Mouse (Mus musculus): Measurements from ENCODE around the gene Bcl2l2.
A peak's percentile ranks its signal among the peaks of the same experiment; 100 is the strongest.

Gene Bcl2l2

DNA sequence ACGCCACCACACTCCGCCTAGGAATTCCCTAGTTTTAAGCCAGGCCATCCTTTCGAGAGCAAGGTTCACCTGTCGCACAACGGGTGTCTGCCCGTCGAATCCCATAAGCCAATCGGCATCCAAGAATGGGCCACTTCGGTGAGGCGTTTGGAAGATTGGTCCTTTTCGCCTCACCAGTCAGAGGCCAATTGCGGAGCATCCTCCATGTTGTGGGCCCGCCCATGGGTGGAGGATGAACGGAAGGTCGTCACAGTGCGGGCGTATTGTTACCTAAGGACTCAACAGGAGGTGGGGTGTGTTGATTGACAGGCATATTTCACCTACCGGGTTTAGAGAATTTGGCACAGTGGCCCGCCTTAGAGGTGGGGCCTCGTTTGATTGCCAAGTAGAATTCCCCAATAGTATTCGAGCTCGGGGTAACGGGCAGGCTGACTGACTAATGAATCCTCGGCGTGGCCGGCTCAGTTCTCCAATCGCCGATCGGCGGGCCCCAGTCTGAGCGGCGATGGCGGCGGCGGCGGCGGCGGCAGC is 10.5 kb downstream of the Bcl2l2 start:
- peak; percentile 99 for DNase-seq (ENCODE audit: low spot score)

DNA sequence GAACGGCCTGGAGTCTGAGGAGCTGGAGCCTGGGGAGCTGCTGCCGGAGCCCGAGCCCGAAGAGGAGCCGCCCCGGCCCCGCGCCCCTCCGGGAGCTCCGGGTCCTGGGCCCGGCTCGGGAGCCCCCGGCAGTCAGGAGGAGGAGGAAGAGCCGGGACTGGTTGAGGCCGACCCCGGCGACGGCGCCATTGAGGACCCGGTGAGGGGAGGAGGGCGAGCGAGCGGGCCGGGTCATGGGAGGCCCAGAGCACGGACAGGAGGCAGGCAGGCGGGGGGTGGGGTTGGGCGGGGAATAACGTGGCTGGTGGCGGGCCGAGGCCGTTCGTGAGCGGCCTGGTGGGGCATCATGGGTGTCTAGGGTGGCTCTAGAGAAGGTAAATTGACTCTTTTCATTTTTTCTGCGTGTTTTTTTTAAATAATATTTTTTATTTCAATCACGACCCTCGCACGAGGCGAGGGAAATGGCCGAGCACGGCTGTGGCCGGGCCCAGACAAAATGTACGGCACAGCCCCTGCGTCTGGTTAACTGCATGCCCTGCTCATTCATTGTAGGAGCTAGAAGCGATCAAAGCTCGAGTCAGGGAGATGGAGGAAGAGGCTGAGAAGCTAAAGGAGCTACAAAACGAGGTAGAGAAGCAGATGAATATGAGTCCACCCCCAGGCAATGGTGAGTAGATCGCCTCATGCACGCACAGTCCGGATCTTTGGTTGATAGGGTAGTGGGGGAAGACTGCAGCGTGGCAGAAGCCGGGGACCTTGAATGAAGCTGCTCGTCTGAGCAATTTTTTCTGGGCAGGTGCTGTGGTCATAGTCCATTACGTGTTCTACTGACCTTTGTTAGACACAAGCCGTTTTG is 11.3 kb downstream of the Bcl2l2 start:
- peak; percentile 83 for DNase-seq (ENCODE audit: low spot score)

DNA sequence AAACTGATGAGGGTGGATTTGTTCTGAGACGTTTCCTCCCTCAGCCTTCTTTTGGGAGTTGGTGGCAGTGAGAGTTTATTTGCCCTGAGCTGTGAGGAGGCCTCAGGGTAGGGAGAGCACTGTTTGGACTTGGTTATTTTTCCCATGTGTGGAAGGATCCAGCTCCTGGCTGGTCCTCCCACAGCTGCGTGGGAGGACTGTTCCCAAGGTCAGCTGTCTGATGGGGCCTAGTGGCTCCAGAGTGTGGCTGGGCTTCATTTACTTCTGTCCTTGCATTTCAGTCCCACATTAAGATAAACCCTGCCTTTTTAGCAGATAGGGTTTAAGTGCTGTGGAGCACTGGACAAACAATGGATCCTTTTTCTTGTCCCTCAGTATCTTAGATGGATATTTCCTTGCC is 14.3 kb downstream of the Bcl2l2 start:
- DNase-seq (ENCODE audit: low spot score): peak; percentile 82

DNA sequence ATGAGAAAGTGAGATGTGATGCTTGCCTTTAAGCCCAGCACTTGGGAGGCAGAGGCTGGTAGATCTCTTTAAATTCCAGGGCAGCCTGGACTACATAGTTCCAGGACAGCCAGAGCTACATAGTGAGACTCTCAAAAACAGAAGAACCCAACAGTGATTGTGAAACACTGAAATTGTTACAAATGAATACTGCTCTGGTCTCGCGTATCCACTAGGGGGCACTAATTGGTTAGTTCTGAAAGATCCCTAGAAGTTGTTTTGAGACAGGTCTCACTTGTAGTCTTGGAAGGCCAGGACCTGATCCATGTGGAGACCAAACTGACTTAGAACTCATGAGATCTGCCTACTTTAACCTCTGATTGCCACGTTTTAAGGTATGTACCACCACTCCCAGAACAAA is 17.2 kb downstream of the Bcl2l2 start:
- DNase-seq (ENCODE audit: low spot score): peak; percentile 67

DNA sequence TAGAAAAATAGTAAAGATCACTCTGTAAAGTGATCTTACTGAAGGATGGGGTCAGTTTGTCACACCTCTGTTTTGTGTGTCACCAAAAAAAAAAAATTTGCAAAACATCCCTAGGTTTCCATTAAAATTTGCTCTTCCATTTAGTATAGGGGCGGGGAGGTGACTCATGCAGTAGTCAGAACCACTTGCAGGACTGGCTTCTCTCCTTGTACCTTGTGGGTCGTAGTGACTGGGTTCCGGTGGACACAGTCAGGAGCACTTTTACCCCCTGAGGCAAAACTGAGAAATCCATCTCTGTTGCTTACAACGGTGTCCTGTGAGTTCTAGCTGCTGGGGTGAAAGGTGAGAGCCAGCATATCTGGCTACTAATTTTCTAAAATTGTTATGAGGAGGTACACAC is 20.5 kb downstream of the Bcl2l2 start:
- no peak for DNase-seq (ENCODE audit: low spot score)

DNA sequence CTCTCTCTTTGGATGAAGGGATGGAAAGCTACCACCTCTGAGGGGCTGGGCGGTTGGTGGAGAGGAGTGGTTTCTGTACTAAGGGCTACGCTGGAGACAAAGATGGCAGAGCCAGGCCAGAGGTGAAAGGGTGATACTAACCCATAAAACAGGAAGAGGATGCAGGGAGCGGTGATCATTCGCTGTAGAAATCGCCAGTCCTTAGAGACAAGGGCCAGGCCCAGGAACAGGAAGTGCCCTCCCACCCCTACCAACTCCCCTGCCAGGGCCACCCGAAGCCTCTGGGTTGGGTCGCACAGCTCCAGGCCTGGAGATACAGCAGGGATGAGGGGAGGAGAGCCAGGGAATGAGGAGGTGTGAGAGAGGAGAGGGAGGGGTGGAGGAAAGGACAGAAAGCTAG is 25.5 kb downstream of the Bcl2l2 start:
- DNase-seq (ENCODE audit: low spot score): no peak

DNA sequence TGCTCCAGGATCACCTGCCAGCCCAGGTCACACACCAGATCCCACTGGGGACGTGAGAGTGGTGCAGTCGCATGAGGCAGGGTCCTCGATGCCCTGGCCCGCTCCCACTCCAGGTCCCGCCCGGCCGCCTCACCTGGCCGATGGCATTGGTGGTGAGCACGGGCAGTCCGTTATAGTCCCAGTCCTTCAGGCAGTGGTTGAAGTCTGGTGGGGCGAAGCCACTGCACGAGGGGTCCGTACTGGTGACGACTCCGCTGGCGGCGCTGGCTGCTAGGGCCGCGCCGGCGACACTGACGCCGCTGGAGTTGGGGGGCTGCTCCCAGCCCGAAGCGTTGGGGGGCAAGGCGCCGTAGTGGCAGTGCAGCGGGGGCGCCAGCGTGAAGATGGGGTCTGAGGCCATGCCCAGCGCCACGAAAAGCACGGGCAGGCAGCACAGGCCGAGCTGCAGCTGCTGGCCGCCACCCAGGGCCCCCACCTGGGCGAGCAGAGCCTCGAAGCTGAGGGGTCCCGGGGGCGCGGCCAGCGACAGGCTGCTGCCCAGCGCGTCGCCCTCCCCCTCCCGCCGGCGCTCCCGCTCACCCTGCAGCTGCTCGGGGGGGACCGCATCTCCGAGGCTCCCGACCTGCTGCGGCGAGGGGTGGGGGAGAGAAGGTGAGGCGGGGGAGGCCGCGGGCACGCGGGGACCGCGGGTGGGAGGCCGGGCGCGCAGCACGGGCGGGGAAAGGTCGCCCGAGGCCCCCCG is 29.1 kb downstream of the Bcl2l2 start:
- peak; percentile 41 for DNase-seq (ENCODE audit: low spot score)

DNA sequence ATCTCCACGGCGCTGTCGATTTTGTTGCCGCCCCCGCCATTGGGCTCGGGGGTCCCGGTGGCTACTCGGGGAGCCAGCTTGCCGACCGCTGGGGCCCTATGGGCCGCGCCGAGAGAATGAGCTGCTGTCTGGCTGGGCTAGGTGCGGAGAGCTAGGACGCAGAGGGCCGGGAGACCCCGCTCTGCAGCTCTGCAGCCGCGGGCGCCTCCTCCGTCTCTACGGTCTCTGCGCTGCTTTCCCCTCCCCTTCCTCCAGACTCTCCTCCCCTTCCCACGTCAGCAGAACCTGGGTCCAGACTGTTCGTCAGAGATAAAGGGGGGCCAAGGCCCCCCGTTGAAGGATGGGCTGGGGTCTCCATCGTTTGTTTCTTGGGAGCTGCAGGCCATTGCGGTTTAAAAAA is 29.7 kb downstream of the Bcl2l2 start, which contains the start of gene Slc22a17:
Gene Slc22a17, minus strand, starts transcription at position 247 of the 400 bp plus-strand sequence.
- peak; percentile 72 for DNase-seq (ENCODE audit: low spot score)

DNA sequence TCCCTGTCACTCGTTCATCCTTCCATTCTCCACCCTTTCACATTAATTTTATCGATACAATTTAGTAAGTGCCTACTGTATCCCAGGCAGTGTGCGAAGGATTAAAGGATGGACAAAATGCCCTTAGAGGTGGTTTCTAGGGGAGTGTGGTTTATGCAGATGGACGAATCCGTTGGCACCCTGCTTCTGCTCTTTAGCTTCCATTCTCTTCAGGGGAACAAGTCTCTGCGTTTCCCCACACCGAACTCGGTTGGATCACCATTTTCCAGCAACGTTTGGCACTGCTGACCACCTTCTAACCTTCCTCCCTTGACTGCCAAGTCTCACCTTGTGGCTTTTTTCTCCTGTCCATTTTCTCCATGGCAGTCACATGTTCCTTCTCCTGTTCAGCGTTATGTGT is 30.2 kb downstream of the Bcl2l2 start:
- DNase-seq (ENCODE audit: low spot score): no peak

DNA sequence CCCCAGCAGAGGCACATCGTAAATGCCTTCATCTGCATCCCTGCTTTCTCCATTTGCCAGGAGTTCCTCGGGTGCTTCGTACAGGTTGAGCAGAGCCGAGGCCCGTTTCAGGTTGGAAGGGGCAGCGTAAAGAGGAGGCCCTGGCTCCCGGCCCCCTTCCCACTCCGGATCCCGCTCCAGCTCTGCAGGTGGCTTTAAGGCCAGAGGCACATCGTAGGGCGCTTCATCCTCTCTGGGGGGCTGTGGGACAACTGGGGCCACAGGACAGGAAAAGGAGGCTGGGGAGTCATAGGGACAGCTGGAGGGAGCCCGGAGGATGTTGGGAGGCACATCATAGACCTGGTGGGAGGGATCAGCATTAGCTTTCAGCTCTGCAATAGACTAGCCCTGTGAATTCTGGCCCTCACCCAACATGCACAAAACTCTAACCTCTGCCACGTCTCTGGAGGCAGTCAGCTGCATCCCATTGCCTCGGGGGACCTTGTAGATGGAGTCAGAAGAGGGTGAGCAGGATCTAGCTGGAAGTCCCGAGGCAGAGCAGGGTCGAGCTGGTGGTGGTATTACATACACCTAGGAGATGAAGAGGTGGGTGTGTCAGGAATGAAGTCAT is 37.0 kb downstream of the Bcl2l2 start:
- DNase-seq (ENCODE audit: low spot score): no peak

DNA sequence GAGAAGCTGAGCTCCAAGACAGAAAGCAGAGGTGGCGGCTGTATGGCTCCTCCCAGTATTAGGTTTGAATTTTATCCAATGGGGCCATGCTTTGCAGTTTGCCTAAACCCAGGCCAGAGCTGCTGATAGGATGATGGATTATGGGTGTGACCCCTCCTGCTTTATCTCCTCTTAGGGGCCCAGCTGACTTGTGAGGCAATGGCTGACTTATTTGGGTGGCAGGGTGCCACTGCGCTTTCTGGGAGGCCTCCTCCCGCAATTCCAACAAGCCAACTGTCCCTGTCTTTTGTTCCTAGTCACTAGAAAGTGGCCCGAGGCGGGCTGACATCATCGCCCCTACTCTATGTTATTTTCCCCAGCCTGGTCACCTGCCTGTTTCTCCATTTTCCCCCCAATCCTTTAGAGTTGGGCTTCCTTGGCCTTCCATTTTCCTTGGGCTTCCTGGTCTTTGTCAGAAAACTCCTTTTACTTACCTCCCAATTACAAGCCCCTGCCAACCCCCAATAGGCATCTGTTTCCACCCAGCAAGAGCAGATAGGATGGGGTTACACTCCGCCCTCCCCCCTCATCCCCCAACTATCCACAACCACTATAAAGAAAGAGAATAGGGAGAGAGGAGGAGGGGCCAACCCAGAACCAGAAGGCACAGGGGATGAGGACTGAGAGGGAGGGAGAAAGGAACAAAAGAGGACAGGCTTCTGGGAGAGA is 41.6 kb downstream of the Bcl2l2 start:
- peak; percentile 47 for DNase-seq (ENCODE audit: low spot score)

DNA sequence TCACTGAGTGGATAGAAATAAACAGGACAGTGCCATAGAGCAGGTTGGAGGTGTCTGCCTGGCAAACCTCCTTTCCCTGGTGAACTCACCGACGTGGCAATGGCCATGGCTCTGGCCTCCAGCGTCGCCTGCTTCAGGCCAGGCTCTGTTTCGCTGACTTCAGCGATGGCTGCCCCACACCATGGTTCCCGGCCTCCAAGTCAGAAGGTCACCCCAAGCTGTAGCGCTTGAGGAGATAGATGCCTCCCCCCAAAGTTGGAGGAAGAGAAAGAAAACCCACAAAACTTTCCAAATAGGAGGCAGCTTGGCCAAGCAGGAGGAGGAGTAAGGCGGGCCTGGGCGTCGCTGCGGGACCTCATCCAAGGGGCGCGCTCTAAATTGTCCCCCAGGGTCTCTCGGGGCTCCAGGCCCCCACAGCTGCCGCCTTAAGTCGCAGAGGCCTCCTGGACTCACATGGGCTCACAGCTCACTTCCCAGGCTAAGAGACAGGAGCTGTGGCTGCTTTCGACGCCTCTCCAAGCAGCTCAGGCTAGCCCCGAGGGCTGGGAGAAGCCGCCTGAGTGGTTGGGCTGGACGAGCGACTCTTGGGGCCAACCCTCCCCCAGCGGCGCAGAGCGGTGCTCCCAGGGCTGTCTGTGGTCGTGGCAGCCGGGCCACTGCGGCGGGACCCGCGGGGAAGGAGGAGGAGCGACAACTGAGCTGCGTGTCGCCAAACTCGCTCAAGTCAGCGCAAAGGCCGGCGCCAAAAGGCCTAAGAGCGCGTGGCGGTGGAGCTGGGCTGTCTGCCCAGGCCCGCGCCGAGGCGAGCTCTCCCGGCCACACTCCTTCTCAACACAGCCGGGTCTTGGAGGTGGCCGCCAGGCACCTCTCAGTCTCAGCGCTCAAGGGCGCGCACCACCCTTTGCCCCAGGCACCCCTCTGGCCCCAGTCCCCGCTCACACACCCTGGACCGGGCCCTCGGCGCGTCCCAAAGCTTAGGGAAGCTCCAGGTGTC is 42.5 kb downstream of the Bcl2l2 start, which contains the start of gene Efs:
Gene Efs, minus strand, starts transcription at position 778 of the 994 bp plus-strand sequence.
- DNase-seq (ENCODE audit: low spot score): peak; percentile 47

DNA sequence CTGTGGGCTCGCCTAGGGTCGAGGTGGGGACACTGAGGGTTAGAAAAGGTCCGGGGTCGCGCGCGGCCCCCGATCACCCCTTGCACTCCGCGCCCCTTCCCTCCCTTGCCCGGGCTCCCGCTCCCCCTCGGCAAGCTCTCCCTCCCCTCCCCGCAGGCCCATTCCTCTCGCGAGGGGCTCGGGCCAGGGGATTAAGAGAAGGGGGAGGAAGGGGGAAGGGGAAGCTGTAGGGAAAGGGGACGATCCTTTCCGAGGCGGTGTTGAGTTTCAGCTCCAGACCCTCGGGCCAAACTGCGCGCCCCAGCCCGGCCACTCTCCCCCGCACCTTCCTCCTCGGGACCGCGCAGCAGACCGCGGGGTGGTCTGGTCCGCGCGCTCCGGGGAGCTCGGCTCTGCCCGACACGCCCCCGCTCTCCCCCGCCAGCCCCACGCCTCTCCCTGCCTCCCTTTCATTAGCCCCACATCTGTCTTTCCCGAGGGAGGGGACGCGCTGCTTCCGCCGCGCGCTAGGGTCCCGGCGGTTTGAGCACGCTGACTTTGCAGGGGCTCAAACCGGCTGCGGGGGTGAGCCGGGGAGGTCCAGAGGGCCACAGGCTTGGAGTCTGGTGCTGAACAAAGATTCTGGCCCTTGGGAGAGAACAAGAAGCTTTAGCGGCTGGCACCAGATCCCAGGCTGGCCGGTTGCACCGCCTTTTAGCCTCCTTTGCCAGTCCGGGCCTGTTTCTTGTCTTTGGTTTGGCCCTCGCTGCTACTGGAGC is 43.4 kb downstream of the Bcl2l2 start:
- DNase-seq (ENCODE audit: low spot score): peak; percentile 70

DNA sequence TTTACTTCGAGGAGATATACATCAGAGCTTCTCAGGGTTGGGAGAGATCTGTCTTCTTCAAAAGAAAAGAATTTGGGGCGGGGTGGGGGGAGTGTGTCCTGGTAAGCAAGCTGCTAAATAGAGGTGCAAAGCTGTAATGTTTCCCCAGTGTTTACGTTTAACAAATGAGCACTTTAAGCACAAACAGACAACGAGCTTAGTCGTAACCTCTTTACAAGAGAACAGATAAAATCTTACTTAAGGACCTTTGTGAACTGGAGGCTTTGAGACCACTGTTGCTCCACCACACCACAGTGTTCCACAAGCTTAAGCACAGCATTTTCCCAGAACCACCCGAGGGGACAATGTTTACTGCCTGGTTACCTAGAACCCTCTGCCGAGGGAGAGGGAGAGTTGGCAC is 44.1 kb downstream of the Bcl2l2 start:
- no peak for DNase-seq (ENCODE audit: low spot score)

DNA sequence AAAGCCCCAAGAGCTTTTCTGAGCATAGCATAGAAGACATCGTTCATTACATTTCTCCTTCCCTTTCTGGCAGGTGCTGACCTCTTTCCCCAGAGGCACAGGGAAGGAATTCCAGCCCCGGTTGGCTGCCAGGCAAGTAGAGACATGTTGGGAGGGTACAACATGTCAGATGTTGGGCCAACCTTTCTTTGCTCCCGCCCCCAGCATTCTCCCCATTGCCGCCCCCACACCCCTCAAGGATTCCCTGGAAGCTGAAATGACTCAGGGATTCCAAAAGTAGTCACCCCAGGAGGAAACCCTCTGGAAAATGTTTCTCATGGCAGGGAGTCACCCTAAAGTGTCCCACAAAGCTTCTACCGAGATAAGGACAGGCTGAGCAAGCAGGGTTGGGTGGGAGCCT is 46.6 kb downstream of the Bcl2l2 start:
- DNase-seq (ENCODE audit: low spot score): no peak

DNA sequence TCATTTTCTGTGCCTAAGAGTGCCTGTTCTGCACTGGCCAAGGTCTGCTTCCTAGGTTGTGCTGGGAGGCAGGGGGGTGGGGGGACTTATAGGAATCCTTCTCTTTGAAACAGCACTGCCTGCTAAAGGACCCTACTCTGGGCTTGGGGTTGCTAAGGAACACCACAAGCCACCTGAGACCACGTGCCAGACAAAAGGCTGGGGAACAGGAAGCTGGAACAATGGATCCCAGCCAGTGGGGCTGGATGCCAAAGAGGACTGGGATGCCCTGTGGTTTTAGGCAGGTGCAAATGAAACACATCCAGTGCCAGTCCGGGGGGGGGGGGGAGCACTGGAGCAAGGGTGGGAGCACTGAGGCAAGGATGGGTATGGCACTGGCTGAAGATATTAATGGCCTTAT is 47.3 kb downstream of the Bcl2l2 start:
- DNase-seq (ENCODE audit: low spot score): no peak

DNA sequence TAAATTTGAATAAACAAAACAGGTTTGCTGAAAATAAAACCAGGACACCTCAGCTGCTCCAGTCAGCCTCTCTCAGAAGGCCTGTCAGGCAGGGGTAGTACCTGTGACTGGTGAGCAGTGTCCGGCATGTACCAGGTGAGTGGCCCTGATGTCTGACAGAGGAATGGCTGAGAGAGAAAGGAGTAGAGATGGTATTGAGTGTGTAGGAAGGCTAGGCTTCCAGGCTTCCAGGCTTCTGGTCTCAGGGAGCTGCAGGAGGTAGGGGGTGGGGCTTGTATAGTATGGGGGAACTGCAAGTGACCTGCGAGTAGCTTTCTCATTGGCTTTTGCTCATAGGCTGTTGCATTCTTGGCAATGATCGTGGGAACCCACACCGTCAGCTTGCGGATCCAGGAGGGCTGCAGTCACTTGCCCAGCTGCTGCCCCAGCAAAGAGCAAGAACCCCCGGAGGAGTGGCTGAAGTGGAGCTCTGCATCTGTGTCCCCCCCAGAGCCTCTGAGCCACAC is 49.5 kb downstream of the Bcl2l2 start, which contains the start of gene Il25:
Gene Il25, plus strand, starts transcription at position 51 of the 506 bp plus-strand sequence.
- DNase-seq (ENCODE audit: low spot score): no peak

DNA sequence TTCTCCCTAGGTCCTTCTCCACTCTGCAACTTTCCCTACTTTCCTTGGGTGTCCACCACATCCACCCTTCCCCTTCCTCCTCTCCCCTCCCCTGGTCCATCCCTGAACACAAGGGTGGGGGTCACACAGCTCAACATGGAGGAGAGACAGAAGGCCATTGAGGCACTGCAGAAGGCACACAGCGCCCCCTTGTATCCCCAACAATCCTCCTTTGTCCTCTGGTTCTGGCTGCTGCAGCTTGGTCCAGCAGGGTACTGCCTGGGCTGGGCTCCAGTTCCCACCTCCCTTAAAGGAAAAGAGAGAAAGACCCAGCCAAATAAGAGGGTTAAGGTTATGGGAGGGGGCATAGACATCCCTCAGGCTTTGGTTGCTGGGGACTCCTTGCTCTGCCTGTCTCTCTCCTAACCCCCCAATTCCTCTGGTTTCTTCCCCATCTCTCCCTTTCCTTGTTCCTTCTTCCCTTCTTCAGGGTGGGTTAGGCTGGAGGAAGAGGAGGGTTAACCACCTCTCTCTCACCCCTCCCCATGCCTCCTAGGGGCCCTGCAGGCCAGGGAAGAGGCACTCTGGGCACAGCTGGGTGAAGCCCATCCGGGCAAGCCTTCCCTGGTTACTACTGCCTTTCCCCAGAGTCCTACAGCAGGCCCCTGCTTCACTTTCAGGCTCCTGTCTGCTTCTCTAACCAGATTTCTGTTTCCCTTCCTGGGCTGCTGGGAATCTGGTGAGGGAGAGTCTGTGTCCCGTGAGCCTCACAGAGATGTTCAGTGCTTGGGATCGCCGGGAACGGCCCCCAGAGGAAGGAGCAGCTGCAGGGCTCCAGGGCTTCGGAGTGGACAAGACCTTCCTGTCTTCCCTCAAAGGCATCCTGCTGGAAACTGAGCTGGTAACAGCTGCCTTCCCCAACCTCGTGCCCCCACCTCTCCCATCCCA is 53.0 kb downstream of the Bcl2l2 start, which contains the start of gene Cmtm5:
Gene Cmtm5, plus strand, starts transcription at position 358 of the 927 bp plus-strand sequence.
- no peak for DNase-seq (ENCODE audit: low spot score)
